Mouse (Mus musculus) erythroblast, embryonic 14.5 days (primary cell): ENCODE data around the gene Gjd3. TPM values are rescaled to one million over a fixed set of nuclear protein-coding genes. Genes with fewer than 3 reads are reported as not detected.
A peak's percentile ranks its signal among the peaks of the same experiment; 100 is the strongest.

Experiments used
- H3K27me3 ChIP-seq: 2 replicates; pipeline ENCODE4 v1.6.1; 2012; ENCODE audit warnings: inconsistent platforms; ENCODE audit not compliant: control insufficient read depth
- H3K36me3 ChIP-seq: 2 replicates; pipeline ENCODE4 v1.6.1; 2012; ENCODE audit warnings: mild to moderate bottlenecking, inconsistent platforms; ENCODE audit not compliant: control insufficient read depth
- H3K4me1 ChIP-seq: 2 replicates; pipeline ENCODE4 v1.6.1; 2012; ENCODE audit warnings: inconsistent platforms; ENCODE audit not compliant: control insufficient read depth
- H3K4me3 ChIP-seq: replicated peaks from 2 replicates; pipeline ENCODE3; 2012; ENCODE audit warnings: moderate library complexity, mild to moderate bottlenecking, inconsistent platforms
- H3K9me3 ChIP-seq: 2 replicates; pipeline ENCODE4 v1.6.1; 2012; ENCODE audit warnings: low read length, inconsistent platforms, mixed read lengths; ENCODE audit not compliant: control insufficient read depth
- GATA1 ChIP-seq: IDR thresholded peaks from 2 replicates; pipeline ENCODE4 v1.6.1; 2012; ENCODE audit warnings: low read length, inconsistent platforms, mixed read lengths
- TAL1 ChIP-seq: IDR thresholded peaks from 3 replicates; pipeline ENCODE4 v1.6.1; 2012; ENCODE audit warnings: low read length, inconsistent platforms, mixed read lengths
- polyA plus RNA-seq: library from polyadenylated mRNA; stranded (reverse); fragments of >175 nt; gene quantifications from 2 replicates; pipeline ENCODE4 v1.2.3, GENCODE M21; 2012

Gene Gjd3
- polyA plus RNA-seq, 1 experiment: not detected

- Histone ChIP-seq H3K4me1 (peaks cover 32% of the 10 kb centered on the region), H3K27me3 (peaks cover 92% of the 10 kb centered on the region)
These were observed 17.3 kb downstream of the Gjd3 start for GRCm38 (mm10) chr11:98965416-98966077.

GRCm38 (mm10) chr11:98964616-98965415, 18.0 kb downstream of the Gjd3 start:
- Histone ChIP-seq H3K4me3 (no peak overlapping the region), H3K36me3 (peaks cover 9% of the 10 kb centered on the region; the same call in 1 of the 2 replicates), H3K9me3 (peaks cover 5% of the 10 kb centered on the region; the same call in 1 of the 2 replicates), H3K4me1 (peaks cover 40% of the 10 kb centered on the region), H3K27me3 (peaks cover 94% of the 10 kb centered on the region)
- no peak for TF ChIP-seq TAL1
- no peak for TF ChIP-seq GATA1

More at GRCm38 (mm10) chr11:98965416-98966077, 17.3 kb downstream of the Gjd3 start:
- no peak for TF ChIP-seq GATA1
- TF ChIP-seq TAL1: no peak
- Histone ChIP-seq H3K4me3 (no peak overlapping the region), H3K9me3 (peaks cover 5% of the 10 kb centered on the region; the same call in 1 of the 2 replicates), H3K36me3 (peaks cover 12% of the 10 kb centered on the region; the same call in 1 of the 2 replicates)

GRCm38 (mm10) chr11:98964201-98964615, 18.6 kb downstream of the Gjd3 start:
- Histone ChIP-seq H3K36me3 (peaks cover 9% of the 10 kb centered on the region; the same call in 1 of the 2 replicates), H3K4me3 (no peak overlapping the region), H3K9me3 (peaks cover 5% of the 10 kb centered on the region; the same call in 1 of the 2 replicates), H3K4me1 (peaks cover 46% of the 10 kb centered on the region), H3K27me3 (peaks cover 95% of the 10 kb centered on the region)
- TF ChIP-seq TAL1: no peak
- TF ChIP-seq GATA1: no peak

GRCm38 (mm10) chr11:98963191-98964021, 19.4 kb downstream of the Gjd3 start:
- TF ChIP-seq TAL1: no peak
- no peak for TF ChIP-seq GATA1
- Histone ChIP-seq H3K4me1 (peaks cover 46% of the 10 kb centered on the region), H3K27me3 (peaks cover 87% of the 10 kb centered on the region), H3K9me3 (peaks cover 5% of the 10 kb centered on the region; the same call in 1 of the 2 replicates), H3K4me3 (peak overlapping the region; percentile 22), H3K36me3 (peaks cover 9% of the 10 kb centered on the region; the same call in 1 of the 2 replicates)

- Histone ChIP-seq H3K9me3 (peaks cover 5% of the 10 kb centered on the region; the same call in 1 of the 2 replicates), H3K4me3 (no peak overlapping the region), H3K27me3 (peaks cover 83% of the 10 kb centered on the region), H3K36me3 (peaks cover 7% of the 10 kb centered on the region; the same call in 1 of the 2 replicates), H3K4me1 (peaks cover 46% of the 10 kb centered on the region)
- TF ChIP-seq GATA1 (no peak), TAL1 (no peak)
These were observed 20.3 kb downstream of the Gjd3 start for GRCm38 (mm10) chr11:98962421-98963095.

- H3K9me3 ChIP-seq: peaks cover 5% of the 10 kb centered on the region; the same call in 1 of the 2 replicates
- peaks cover 43% of the 10 kb centered on the region for H3K4me1 ChIP-seq
- H3K36me3 ChIP-seq: peaks cover 3% of the 10 kb centered on the region; the same call in 1 of the 2 replicates
- TF ChIP-seq GATA1: no peak
- TF ChIP-seq TAL1: no peak
- peaks cover 77% of the 10 kb centered on the region for H3K27me3 ChIP-seq
- peak overlapping the region; percentile 8 for H3K4me3 ChIP-seq
These were observed 21.1 kb downstream of the Gjd3 start for GRCm38 (mm10) chr11:98961766-98962165.

- peaks cover 71% of the 10 kb centered on the region for H3K27me3 ChIP-seq
- H3K9me3 ChIP-seq: peaks cover 5% of the 10 kb centered on the region; the same call in 1 of the 2 replicates
- peak overlapping the region; percentile 69 for H3K4me3 ChIP-seq
- no peaks in the 10 kb centered on the region for H3K36me3 ChIP-seq
- no peak for TF ChIP-seq GATA1
- TF ChIP-seq TAL1: no peak
- peaks cover 42% of the 10 kb centered on the region for H3K4me1 ChIP-seq
These were observed 21.7 kb downstream of the Gjd3 start for GRCm38 (mm10) chr11:98961051-98961592.
